Mouse (Mus musculus): Measurements from ENCODE around the gene Olfm2. TPM values are rescaled to one million over a fixed set of nuclear protein-coding genes. Genes with fewer than 3 reads are reported as not detected.
"Not testable (repeated sequence)": the region's sequence is repeated elsewhere in the genome, so short reads cannot be mapped to it uniquely, and the experiment has no call there.

Gene Olfm2
- polyA plus RNA-seq, 1 experiment = 0.09 TPM

DNA sequence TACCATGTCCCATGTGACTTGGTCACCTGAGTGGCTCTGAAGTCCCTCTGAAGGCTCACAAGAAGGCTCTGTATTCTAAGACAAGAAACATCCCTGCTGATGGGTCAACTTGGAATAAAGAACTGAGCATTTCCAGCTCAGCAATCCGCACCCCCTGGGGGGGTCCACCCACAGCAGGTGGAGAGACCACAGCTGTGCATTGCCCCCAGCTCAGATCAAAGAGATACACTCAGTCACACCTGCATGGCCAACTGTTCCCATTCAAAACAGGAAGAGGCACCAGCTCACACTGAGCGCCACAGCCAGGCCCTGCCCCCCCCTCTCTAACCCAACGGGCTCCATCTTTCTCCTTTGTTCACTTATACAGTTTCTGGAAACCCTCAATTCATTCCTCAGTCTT, 109.9 kb downstream of the Olfm2 start:
- Histone ChIP-seq H3K4me3 (ENCODE audit: insufficient read depth, poor library complexity, severe bottlenecking) (no peak overlapping the region), H3K79me2 (ENCODE audit: control insufficient read depth, insufficient read depth) (peaks cover 36% of the 10 kb centered on the region), H3K27me3 (ENCODE audit: control insufficient read depth, insufficient read depth, insufficient read length) (no peaks in the 10 kb centered on the region), H3K79me3 (ENCODE audit: low read depth) (peaks cover 23% of the 10 kb centered on the region), H3K36me3 (ENCODE audit: control insufficient read depth, insufficient read depth) (peaks cover 4% of the 10 kb centered on the region), H3ac (ENCODE audit: control insufficient read depth, insufficient read length, low read depth) (no peak overlapping the region)
- TF ChIP-seq MYOD1 (IDR thresholded peaks at IDR 0.05; ENCODE audit: control insufficient read depth, insufficient read length, low read depth) = no peak
- TF ChIP-seq FOSL1 (IDR thresholded peaks at IDR 0.05; ENCODE audit: insufficient read depth, low read length, poor library complexity, severe bottlenecking) = no peak
- no peak for TF ChIP-seq CTCF (IDR thresholded peaks at IDR 0.05; ENCODE audit: control insufficient read depth, insufficient read depth, insufficient read length)
- no peak for TF ChIP-seq CEBPB (IDR thresholded peaks at IDR 0.05; ENCODE audit: low read depth)
- TF ChIP-seq MAX (IDR thresholded peaks at IDR 0.05) = no peak
- TF ChIP-seq USF1 (IDR thresholded peaks at IDR 0.05; ENCODE audit: low read depth) = no peak
- no peak for TF ChIP-seq MYOG (IDR thresholded peaks at IDR 0.05; ENCODE audit: control insufficient read depth, extremely low read depth, insufficient read length)

DNA sequence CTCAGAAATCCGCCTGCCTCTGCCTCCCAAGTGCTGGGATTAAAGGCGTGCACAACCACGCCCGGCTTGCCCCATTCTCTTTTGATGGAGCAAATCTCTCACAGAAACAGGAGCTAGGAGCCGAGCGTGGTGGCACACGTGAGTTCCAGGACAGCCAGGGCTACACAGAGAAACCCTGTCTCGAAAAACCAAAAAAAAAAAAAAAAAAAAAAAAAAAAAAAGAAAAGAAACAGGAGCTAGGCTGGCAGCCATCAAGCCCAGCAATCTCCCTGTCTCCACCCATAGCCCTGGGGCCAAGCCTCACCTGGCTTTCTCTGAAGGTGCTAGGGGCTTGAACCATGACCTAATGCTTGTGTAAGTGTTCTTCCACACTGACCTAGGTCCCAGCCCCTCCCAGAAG, 110.5 kb downstream of the Olfm2 start:
- H3K36me3 ChIP-seq (ENCODE audit: control insufficient read depth, insufficient read depth); H3ac ChIP-seq (ENCODE audit: control insufficient read depth, insufficient read length, low read depth); H3K4me3 ChIP-seq (ENCODE audit: insufficient read depth, poor library complexity, severe bottlenecking); H3K27me3 ChIP-seq (ENCODE audit: control insufficient read depth, insufficient read depth, insufficient read length): not testable (repeated sequence)
- Histone ChIP-seq H3K79me2 (ENCODE audit: control insufficient read depth, insufficient read depth) (peaks cover 30% of the 10 kb centered on the region), H3K79me3 (ENCODE audit: low read depth) (peaks cover 17% of the 10 kb centered on the region)

DNA sequence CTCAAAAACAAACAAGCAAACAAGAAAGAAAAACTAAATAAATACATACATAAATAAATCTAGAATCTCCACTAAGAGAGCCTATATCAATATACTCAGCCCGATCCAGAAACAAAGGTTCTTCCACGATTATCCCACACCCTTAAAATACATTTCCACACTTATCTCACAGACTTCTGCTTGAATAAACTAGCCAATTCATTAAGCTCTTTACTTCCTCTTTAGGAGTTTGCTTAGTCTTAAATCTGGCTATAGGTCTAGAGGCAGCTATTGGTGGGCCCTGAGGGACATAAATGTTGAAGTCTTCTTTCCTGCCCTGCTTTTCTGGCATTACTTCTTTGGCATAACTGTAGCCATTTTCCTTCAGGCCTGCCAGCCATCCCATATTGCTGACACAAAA, 114.8 kb downstream of the Olfm2 start:
- no peaks in the 10 kb centered on the region for H3K27me3 ChIP-seq (ENCODE audit: control insufficient read depth, insufficient read depth, insufficient read length)
- TF ChIP-seq MYOD1 (IDR thresholded peaks at IDR 0.05; ENCODE audit: control insufficient read depth, insufficient read length, low read depth) = no peak
- no peak for TF ChIP-seq CEBPB (IDR thresholded peaks at IDR 0.05; ENCODE audit: low read depth)
- no peak for TF ChIP-seq CTCF (IDR thresholded peaks at IDR 0.05; ENCODE audit: control insufficient read depth, insufficient read depth, insufficient read length)
- no peak for TF ChIP-seq MAX (IDR thresholded peaks at IDR 0.05)
- no peak for TF ChIP-seq MYOG (IDR thresholded peaks at IDR 0.05; ENCODE audit: control insufficient read depth, extremely low read depth, insufficient read length)
- TF ChIP-seq FOSL1 (IDR thresholded peaks at IDR 0.05; ENCODE audit: insufficient read depth, low read length, poor library complexity, severe bottlenecking) = no peak
- TF ChIP-seq USF1 (IDR thresholded peaks at IDR 0.05; ENCODE audit: low read depth) = no peak

More for the DNA sequence above, 114.8 kb downstream of the Olfm2 start:
- Histone ChIP-seq H3K79me2 (ENCODE audit: control insufficient read depth, insufficient read depth) (no peaks in the 10 kb centered on the region), H3K79me3 (ENCODE audit: low read depth) (no peaks in the 10 kb centered on the region), H3K4me3 (ENCODE audit: insufficient read depth, poor library complexity, severe bottlenecking) (no peak overlapping the region), H3K36me3 (ENCODE audit: control insufficient read depth, insufficient read depth) (no peaks in the 10 kb centered on the region), H3ac (ENCODE audit: control insufficient read depth, insufficient read length, low read depth) (no peak overlapping the region)

Other genes with a start within 250 kb of the Olfm2 start
- gene Zfp266, start 224.9 kb downstream of the Olfm2 start, polyA plus RNA-seq (2012; fragmentation: generic; extraction: Trizol) = 7.5 TPM
- 2.7 TPM for gene Zfp846, start 165.1 kb downstream of the Olfm2 start, polyA plus RNA-seq (2012; fragmentation: generic; extraction: Trizol)
- gene Ubl5, start 103.5 kb downstream of the Olfm2 start, polyA plus RNA-seq (2012; fragmentation: generic; extraction: Trizol) = 566 TPM
- 7.9 TPM for gene Fbxl12, start 101.6 kb downstream of the Olfm2 start, polyA plus RNA-seq (2012; fragmentation: generic; extraction: Trizol)
- 55.5 TPM for gene Pin1, start 94.3 kb downstream of the Olfm2 start, polyA plus RNA-seq (2012; fragmentation: generic; extraction: Trizol)
- gene Col5a3, start 68.7 kb upstream of the Olfm2 start, polyA plus RNA-seq (2012; fragmentation: generic; extraction: Trizol) = 1.3 TPM
- not detected for gene Rdh8, start 72.2 kb upstream of the Olfm2 start, polyA plus RNA-seq (2012; fragmentation: generic; extraction: Trizol)
- gene A230050P20Rik, start 122.3 kb upstream of the Olfm2 start, polyA plus RNA-seq (2012; fragmentation: generic; extraction: Trizol) = 11.8 TPM
- 0.92 TPM for gene Angptl6, start 133.4 kb upstream of the Olfm2 start, polyA plus RNA-seq (2012; fragmentation: generic; extraction: Trizol)
- 88.3 TPM for gene Ppan, start 141.8 kb upstream of the Olfm2 start, polyA plus RNA-seq (2012; fragmentation: generic; extraction: Trizol)
- gene Eif3g, start 152.3 kb upstream of the Olfm2 start, polyA plus RNA-seq (2012; fragmentation: generic; extraction: Trizol) = 247 TPM
- gene Dnmt1, start 213.5 kb upstream of the Olfm2 start, polyA plus RNA-seq (2012; fragmentation: generic; extraction: Trizol) = 69.7 TPM
- gene S1pr2, start 230.4 kb upstream of the Olfm2 start, polyA plus RNA-seq (2012; fragmentation: generic; extraction: Trizol) = 13.0 TPM

Measured in C2C12 (cell line).